Mouse (Mus musculus): ENCODE data around the gene Krtap5-1.
"Not testable (repeated sequence)": the region's sequence is repeated elsewhere in the genome, so short reads cannot be mapped to it uniquely, and the experiment has no call there.

Gene Krtap5-1

GRCm38 (mm10) chr7:142297018-142297417, at the start of gene Krtap5-1:
Krtap5-1 (minus strand) TSS chr7:142297118.
- DNase-seq, result not testable (repeated sequence)

GRCm38 (mm10) chr7:142342247-142342640, 45.3 kb upstream of the Krtap5-1 start:
- no peak for DNase-seq

GRCm38 (mm10) chr7:142341564-142342246, 44.8 kb upstream of the Krtap5-1 start:
- DNase-seq, result no peak

- DNase-seq, result no peak
Measured at GRCm38 (mm10) chr7:142340269-142340970, 43.5 kb upstream of the Krtap5-1 start.

- DNase-seq, result peak; percentile 78 to 89
Measured at GRCm38 (mm10) chr7:142335151-142335550, 38.2 kb upstream of the Krtap5-1 start.

- DNase-seq, result peak; percentile 93 to 94
Measured at GRCm38 (mm10) chr7:142334246-142334645, 37.3 kb upstream of the Krtap5-1 start.

GRCm38 (mm10) chr7:142332741-142333140, 35.8 kb upstream of the Krtap5-1 start:
- not testable (repeated sequence) for DNase-seq

GRCm38 (mm10) chr7:142331281-142331680, 34.4 kb upstream of the Krtap5-1 start:
- no peak for DNase-seq

- DNase-seq, result peak in 1 of 2 experiments; percentile 16
Measured at GRCm38 (mm10) chr7:142330271-142330724, 33.4 kb upstream of the Krtap5-1 start.

GRCm38 (mm10) chr7:142328507-142328906, 31.6 kb upstream of the Krtap5-1 start:
- no peak for DNase-seq

GRCm38 (mm10) chr7:142326714-142327445, 30.0 kb upstream of the Krtap5-1 start:
- DNase-seq, result no peak

GRCm38 (mm10) chr7:142323396-142324117, 26.6 kb upstream of the Krtap5-1 start:
- no peak for DNase-seq

- no peak for DNase-seq
Measured at GRCm38 (mm10) chr7:142322641-142323040, 25.7 kb upstream of the Krtap5-1 start.

- DNase-seq, result not testable (repeated sequence)
Measured at GRCm38 (mm10) chr7:142321637-142322306, 24.9 kb upstream of the Krtap5-1 start.

GRCm38 (mm10) chr7:142320906-142321305, 24.0 kb upstream of the Krtap5-1 start:
- DNase-seq, result no peak

- DNase-seq, result no peak
Measured at GRCm38 (mm10) chr7:142319124-142319523, 22.2 kb upstream of the Krtap5-1 start.

- no peak for DNase-seq
Measured at GRCm38 (mm10) chr7:142317216-142317615, 20.3 kb upstream of the Krtap5-1 start.

- peak; percentile 21 to 45 for DNase-seq
Measured at GRCm38 (mm10) chr7:142316558-142316957, 19.6 kb upstream of the Krtap5-1 start.

- DNase-seq, result no peak
Measured at GRCm38 (mm10) chr7:142314600-142315285, 17.8 kb upstream of the Krtap5-1 start.

GRCm38 (mm10) chr7:142303929-142304328, 7.0 kb upstream of the Krtap5-1 start:
- not testable (repeated sequence) for DNase-seq

- DNase-seq, result no peak
Measured at GRCm38 (mm10) chr7:142303249-142303648, 6.3 kb upstream of the Krtap5-1 start, which contains the start of gene Krtap5-4. Krtap5-4 (plus strand) TSS chr7:142303549.

Measured in cerebellum, postnatal 36 days (tissue).